Mouse (Mus musculus) liver, postnatal 0 days (tissue): Measurements from ENCODE around the gene Cdc26. TPM values are rescaled to one million over a fixed set of nuclear protein-coding genes. Genes with fewer than 3 reads are reported as not detected.
A peak's percentile ranks its signal among the peaks of the same experiment; 100 is the strongest.

Experiments
- ATAC-seq: fragments of 200-750 bp; cut with Nextera tagmentation; 2 replicates; pipeline ENCODE4 v1.8.0; 2017; ENCODE audit warnings: mild to moderate bottlenecking, moderate library complexity
- DNase-seq: peaks from one replicate; pipeline ENCODE4 v3.0.0-alpha.2; 2016
- H3K27ac ChIP-seq: fragments of 300-500 bp; sonication (generic); 2 replicates; pipeline ENCODE4 v1.5.1; 2014; ENCODE audit warnings: antibody characterized with exemption, moderate library complexity, mild to moderate bottlenecking, low read depth
- H3K27me3 ChIP-seq: fragments of 300-500 bp; sonication (generic); 2 replicates; pipeline ENCODE4 v1.6.1; 2014; ENCODE audit warnings: low read length, control low read depth, mixed read lengths; ENCODE audit not compliant: insufficient read depth
- H3K36me3 ChIP-seq: fragments of 300-500 bp; sonication (generic); replicated peaks from 2 replicates; pipeline ENCODE4 v1.6.1; 2014; ENCODE audit warnings: mild to moderate bottlenecking, control low read depth, low read length, moderate library complexity, mixed read lengths; ENCODE audit not compliant: insufficient read depth
- H3K4me1 ChIP-seq: fragments of 300-500 bp; sonication (generic); 2 replicates; pipeline ENCODE4 v1.6.1; 2014; ENCODE audit warnings: antibody characterized with exemption, mild to moderate bottlenecking, control low read depth; ENCODE audit not compliant: insufficient read depth
- H3K4me2 ChIP-seq: fragments of 300-500 bp; sonication (generic); 2 replicates; pipeline ENCODE4 v1.6.1; 2014; ENCODE audit warnings: low read depth, mild to moderate bottlenecking, low read length, moderate library complexity, mixed read lengths
- H3K4me3 ChIP-seq: fragments of 300-500 bp; sonication (generic); 2 replicates; pipeline ENCODE4 v1.5.1; 2014; ENCODE audit warnings: low read depth, low read length
- H3K9ac ChIP-seq: fragments of 300-500 bp; sonication (generic); replicated peaks from 2 replicates; pipeline ENCODE4 v1.6.1; 2014; ENCODE audit warnings: mild to moderate bottlenecking, moderate library complexity
- H3K9me3 ChIP-seq: fragments of 300-500 bp; sonication (generic); 2 replicates; pipeline ENCODE4 v1.6.1; 2016; ENCODE audit warnings: mild to moderate bottlenecking, control low read depth, low read length, mixed read lengths
- CTCF ChIP-seq: sonication (generic); IDR thresholded peaks from 2 replicates; pipeline ENCODE4 v1.5.1; 2016; ENCODE audit warnings: antibody characterized with exemption, low read depth
- EP300 ChIP-seq: IDR thresholded peaks from 2 replicates; pipeline ENCODE4 v1.6.1; 2016; ENCODE audit warnings: antibody characterized with exemption, low read depth, mild to moderate bottlenecking
- WGBS: fragments of 180-500 bp; shearing (Covaris S2); extraction: QIAGEN DNeasy Blood & Tissue Kit; methylation state at CpG from one replicate; pipeline ENCODE4 v1.1.7; 2014; ENCODE audit not compliant: insufficient replicate concordance; 5-methylcytosine and 5-hydroxymethylcytosine counted together
- polyA plus RNA-seq: library from polyadenylated mRNA; unstranded; fragments of >200 nt; fragmentation: Nextera tagmentation; extraction: Ambion mirVana; gene quantifications from 2 replicates; pipeline ENCODE4 v1.2.1, GENCODE M21; 2015

Gene Cdc26
- polyA plus RNA-seq, 1 experiment from 2014 or later, result 45.5 TPM

- no peak overlapping the region for H3K4me3 ChIP-seq
- no peak for ATAC-seq
- no peak overlapping the region for H3K4me2 ChIP-seq
- no peaks in the 10 kb centered on the region for H3K27me3 ChIP-seq
- no peak overlapping the region for H3K27ac ChIP-seq
- H3K9me3 ChIP-seq, result no peaks in the 10 kb centered on the region
- TF ChIP-seq EP300 (no peak), CTCF (no peak)
- peaks cover 6% of the 10 kb centered on the region; the same call in 1 of the 2 replicates for H3K4me1 ChIP-seq
- WGBS, result 66% methylated on average over 17 of the region's 17 CpGs
- peaks cover 16% of the 10 kb centered on the region for H3K36me3 ChIP-seq
- H3K9ac ChIP-seq, result no peak overlapping the region
- no peak for DNase-seq
Measured at GRCm38 (mm10) chr4:62427978-62428758, 19.7 kb upstream of the Cdc26 start.

- Histone ChIP-seq H3K4me3 (no peak overlapping the region), H3K27ac (no peak overlapping the region), H3K27me3 (no peaks in the 10 kb centered on the region), H3K4me1 (no peaks in the 10 kb centered on the region), H3K9ac (no peak overlapping the region), H3K36me3 (peaks cover 36% of the 10 kb centered on the region), H3K9me3 (no peaks in the 10 kb centered on the region), H3K4me2 (no peak overlapping the region)
- no peak for ATAC-seq
- TF ChIP-seq EP300, result no peak
- TF ChIP-seq CTCF, result no peak
- DNase-seq, result no peak
- 86% methylated on average over 4 of the region's 4 CpGs for WGBS
Measured at GRCm38 (mm10) chr4:62425891-62426290, 17.4 kb upstream of the Cdc26 start.

GRCm38 (mm10) chr4:62419091-62419490 is 10.6 kb upstream of the Cdc26 start:
- H3K27ac ChIP-seq, result no peak overlapping the region
- peaks cover 92% of the 10 kb centered on the region for H3K36me3 ChIP-seq
- WGBS, result 90% methylated on average over 6 of the region's 6 CpGs
- no peak for DNase-seq
- no peaks in the 10 kb centered on the region for H3K4me1 ChIP-seq
- no peak overlapping the region for H3K4me2 ChIP-seq
- H3K4me3 ChIP-seq, result no peak overlapping the region
- no peaks in the 10 kb centered on the region for H3K27me3 ChIP-seq
- no peak for TF ChIP-seq EP300
- no peak for TF ChIP-seq CTCF
- ATAC-seq, result no peak
- no peak overlapping the region for H3K9ac ChIP-seq
- H3K9me3 ChIP-seq, result no peaks in the 10 kb centered on the region

- no peak overlapping the region for H3K27ac ChIP-seq
- H3K36me3 ChIP-seq, result peaks cover 92% of the 10 kb centered on the region
- TF ChIP-seq EP300, result no peak
- no peaks in the 10 kb centered on the region for H3K9me3 ChIP-seq
- no peak overlapping the region for H3K4me2 ChIP-seq
- H3K9ac ChIP-seq, result no peak overlapping the region
- 83% methylated on average over 8 of the region's 8 CpGs for WGBS
- no peaks in the 10 kb centered on the region for H3K27me3 ChIP-seq
- H3K4me3 ChIP-seq, result no peak overlapping the region
- DNase-seq (no peak), ATAC-seq (no peak)
- no peaks in the 10 kb centered on the region for H3K4me1 ChIP-seq
Measured at GRCm38 (mm10) chr4:62418448-62418847, 10.0 kb upstream of the Cdc26 start.

- ATAC-seq, result no peak
- no peaks in the 10 kb centered on the region for H3K27me3 ChIP-seq
- H3K4me1 ChIP-seq, result peaks cover 9% of the 10 kb centered on the region
- H3K36me3 ChIP-seq, result peaks cover 44% of the 10 kb centered on the region
- TF ChIP-seq EP300, result no peak
- TF ChIP-seq CTCF, result no peak
- H3K4me2 ChIP-seq, result no peak overlapping the region
- H3K9ac ChIP-seq, result no peak overlapping the region
- no peak overlapping the region for H3K27ac ChIP-seq
- DNase-seq, result no peak
- 79% methylated on average over 10 of the region's 10 CpGs for WGBS
- no peaks in the 10 kb centered on the region for H3K9me3 ChIP-seq
- H3K4me3 ChIP-seq, result no peak overlapping the region
Measured at GRCm38 (mm10) chr4:62411606-62412005, 3.2 kb upstream of the Cdc26 start.

- peaks cover 9% of the 10 kb centered on the region for H3K4me1 ChIP-seq
- H3K27ac ChIP-seq, result no peak overlapping the region
- no peak for TF ChIP-seq CTCF
- TF ChIP-seq EP300, result no peak
- DNase-seq, result no peak
- H3K4me3 ChIP-seq, result peak overlapping the region; percentile 72; the same call in 1 of the 2 replicates
- H3K9ac ChIP-seq, result no peak overlapping the region
- no peaks in the 10 kb centered on the region for H3K9me3 ChIP-seq
- WGBS, result 86% methylated on average over 2 of the region's 2 CpGs
- no peak for ATAC-seq
- H3K36me3 ChIP-seq, result peaks cover 31% of the 10 kb centered on the region
- peak overlapping the region; percentile 87 for H3K4me2 ChIP-seq
- H3K27me3 ChIP-seq, result no peaks in the 10 kb centered on the region
Measured at GRCm38 (mm10) chr4:62410325-62410724, 1.9 kb upstream of the Cdc26 start.
